Mouse (Mus musculus): ENCODE measurements around the gene Adamts4. TPM values are rescaled to one million over a fixed set of nuclear protein-coding genes. Genes with fewer than 3 reads are reported as not detected.

The Adamts4 gene
- polyA plus RNA-seq, 1 experiment from 2014 or later = 5.2 TPM

- H3K4me2 ChIP-seq = no peak overlapping the region
- peaks cover 17% of the 10 kb centered on the region for H3K4me1 ChIP-seq (replicated peaks)
- WGBS = 83% methylated on average over 9 of the region's 9 CpGs
- H3K9me3 ChIP-seq (replicated peaks) = no peaks in the 10 kb centered on the region
- no peak for ATAC-seq (replicated peaks; ENCODE audit: insufficient number of reproducible peaks, insufficient read depth, low FRiP score, low read depth)
- no peaks in the 10 kb centered on the region for H3K27me3 ChIP-seq
- no peak overlapping the region for H3K4me3 ChIP-seq
- H3K9ac ChIP-seq = no peak overlapping the region
- no peak overlapping the region for H3K27ac ChIP-seq
- H3K36me3 ChIP-seq = no peaks in the 10 kb centered on the region; the same call in 1 of the 2 replicates
These were observed 7.6 kb downstream of the Adamts4 start for GRCm38 (mm10) chr1:171257781-171258180.

GRCm38 (mm10) chr1:171258921-171259320 is 8.7 kb downstream of the Adamts4 start:
- peaks cover 21% of the 10 kb centered on the region for H3K4me1 ChIP-seq (replicated peaks)
- WGBS = 55% methylated on average over 17 of the region's 17 CpGs
- no peak overlapping the region for H3K4me3 ChIP-seq
- H3K27ac ChIP-seq = no peak overlapping the region
- no peak overlapping the region for H3K9ac ChIP-seq
- H3K9me3 ChIP-seq (replicated peaks) = no peaks in the 10 kb centered on the region
- H3K36me3 ChIP-seq = no peaks in the 10 kb centered on the region; the same call in 1 of the 2 replicates
- H3K4me2 ChIP-seq = no peak overlapping the region
- no peaks in the 10 kb centered on the region for H3K27me3 ChIP-seq
- no peak for ATAC-seq (replicated peaks; ENCODE audit: insufficient number of reproducible peaks, insufficient read depth, low FRiP score, low read depth)

GRCm38 (mm10) chr1:171260316-171260715 is 10.1 kb downstream of the Adamts4 start:
- WGBS = 67% methylated on average over 3 of the region's 3 CpGs
- ATAC-seq (replicated peaks; ENCODE audit: insufficient number of reproducible peaks, insufficient read depth, low FRiP score, low read depth) = no peak
- no peak overlapping the region for H3K4me3 ChIP-seq
- no peak overlapping the region for H3K27ac ChIP-seq
- H3K9ac ChIP-seq = no peak overlapping the region
- H3K9me3 ChIP-seq (replicated peaks) = no peaks in the 10 kb centered on the region
- no peak overlapping the region for H3K4me2 ChIP-seq
- H3K36me3 ChIP-seq = no peaks in the 10 kb centered on the region; the same call in 1 of the 2 replicates
- no peaks in the 10 kb centered on the region for H3K27me3 ChIP-seq
- peaks cover 23% of the 10 kb centered on the region for H3K4me1 ChIP-seq (replicated peaks)

- no peaks in the 10 kb centered on the region for H3K27me3 ChIP-seq
- no peaks in the 10 kb centered on the region; the same call in 1 of the 2 replicates for H3K36me3 ChIP-seq
- peaks cover 23% of the 10 kb centered on the region for H3K4me1 ChIP-seq (replicated peaks)
- peak overlapping the region; percentile 34; the same call in 1 of the 2 replicates for H3K9ac ChIP-seq
- H3K27ac ChIP-seq = peak overlapping the region; percentile 96
- peak overlapping the region; percentile 67 for H3K4me2 ChIP-seq
- H3K4me3 ChIP-seq = peak overlapping the region; percentile 34
- no peaks in the 10 kb centered on the region for H3K9me3 ChIP-seq (replicated peaks)
- ATAC-seq (replicated peaks; ENCODE audit: insufficient number of reproducible peaks, insufficient read depth, low FRiP score, low read depth) = peak; percentile 83
- 1% methylated on average over 8 of the region's 8 CpGs for WGBS
These were observed 12.4 kb downstream of the Adamts4 start for GRCm38 (mm10) chr1:171262594-171263130.

GRCm38 (mm10) chr1:171263185-171263611 is 13.0 kb downstream of the Adamts4 start:
- Histone ChIP-seq H3K4me1 (replicated peaks) (peaks cover 23% of the 10 kb centered on the region), H3K9me3 (replicated peaks) (no peaks in the 10 kb centered on the region), H3K36me3 (no peaks in the 10 kb centered on the region), H3K4me3 (peak overlapping the region; percentile 34; the same call in 1 of the 2 replicates), H3K4me2 (peak overlapping the region; percentile 67), H3K27me3 (no peaks in the 10 kb centered on the region), H3K9ac (no peak overlapping the region), H3K27ac (peak overlapping the region; percentile 96)
- ATAC-seq (replicated peaks; ENCODE audit: insufficient number of reproducible peaks, insufficient read depth, low FRiP score, low read depth) = peak; percentile 84
- WGBS = 0% methylated on average over 2 of the region's 2 CpGs

- peaks cover 22% of the 10 kb centered on the region for H3K4me1 ChIP-seq (replicated peaks)
- 70% methylated on average over 3 of the region's 3 CpGs for WGBS
- H3K4me3 ChIP-seq = no peak overlapping the region
- no peak overlapping the region for H3K9ac ChIP-seq
- H3K9me3 ChIP-seq (replicated peaks) = no peaks in the 10 kb centered on the region
- ATAC-seq (replicated peaks; ENCODE audit: insufficient number of reproducible peaks, insufficient read depth, low FRiP score, low read depth) = no peak; the same call in 1 of the 2 replicates
- H3K4me2 ChIP-seq = peak overlapping the region; percentile 67
- H3K27ac ChIP-seq = peak overlapping the region; percentile 96
- H3K36me3 ChIP-seq = no peaks in the 10 kb centered on the region
- H3K27me3 ChIP-seq = no peaks in the 10 kb centered on the region
These were observed 13.6 kb downstream of the Adamts4 start for GRCm38 (mm10) chr1:171263666-171264461.

- Histone ChIP-seq H3K27me3 (no peaks in the 10 kb centered on the region), H3K4me3 (no peak overlapping the region), H3K4me1 (replicated peaks) (peaks cover 20% of the 10 kb centered on the region), H3K36me3 (no peaks in the 10 kb centered on the region), H3K4me2 (no peak overlapping the region), H3K27ac (peak overlapping the region; percentile 16; the same call in 1 of the 2 replicates), H3K9me3 (replicated peaks) (no peaks in the 10 kb centered on the region), H3K9ac (no peak overlapping the region)
- ATAC-seq (replicated peaks; ENCODE audit: insufficient number of reproducible peaks, insufficient read depth, low FRiP score, low read depth) = no peak
- 47% methylated on average over 4 of the region's 4 CpGs for WGBS
These were observed 15.9 kb downstream of the Adamts4 start for GRCm38 (mm10) chr1:171265971-171266744.

GRCm38 (mm10) chr1:171268341-171268740 is 18.1 kb downstream of the Adamts4 start:
- no peak overlapping the region for H3K9ac ChIP-seq
- H3K27me3 ChIP-seq = no peaks in the 10 kb centered on the region
- no peaks in the 10 kb centered on the region for H3K9me3 ChIP-seq (replicated peaks)
- no peak overlapping the region for H3K4me3 ChIP-seq
- H3K36me3 ChIP-seq = peaks cover 10% of the 10 kb centered on the region
- H3K27ac ChIP-seq = no peak overlapping the region
- WGBS = 71% methylated on average over 1 of the region's 1 CpGs
- no peak for ATAC-seq (replicated peaks; ENCODE audit: insufficient number of reproducible peaks, insufficient read depth, low FRiP score, low read depth)
- H3K4me1 ChIP-seq (replicated peaks) = peaks cover 18% of the 10 kb centered on the region
- no peak overlapping the region for H3K4me2 ChIP-seq

GRCm38 (mm10) chr1:171269848-171270572 is 19.8 kb downstream of the Adamts4 start, which contains the start of gene B4galt3:
TSS of gene B4galt3 (plus strand) at chr1:171270328.
- ATAC-seq (replicated peaks; ENCODE audit: insufficient number of reproducible peaks, insufficient read depth, low FRiP score, low read depth) = peak; percentile 92
- peak within 1 kb of the TSS; percentile 72 for H3K27ac ChIP-seq
- peak within 1 kb of the TSS; percentile 83 for H3K4me2 ChIP-seq
- peak within 1 kb of the TSS; percentile 89 for H3K4me3 ChIP-seq
- H3K9me3 ChIP-seq (replicated peaks) = no peaks in the 10 kb centered on the region
- H3K9ac ChIP-seq = peak within 1 kb of the TSS; percentile 83
- no peaks in the 10 kb centered on the region for H3K27me3 ChIP-seq
- WGBS = 3% methylated on average over 36 of the region's 36 CpGs
- peaks cover 12% of the 10 kb centered on the region for H3K4me1 ChIP-seq (replicated peaks)
- peaks cover 26% of the 10 kb centered on the region for H3K36me3 ChIP-seq

- peak overlapping the region; percentile 83 for H3K4me2 ChIP-seq
- under 1% methylated on average over 19 of the region's 19 CpGs for WGBS
- peaks cover 31% of the 10 kb centered on the region for H3K36me3 ChIP-seq
- H3K9me3 ChIP-seq (replicated peaks) = no peaks in the 10 kb centered on the region
- ATAC-seq (replicated peaks; ENCODE audit: insufficient number of reproducible peaks, insufficient read depth, low FRiP score, low read depth) = peak; percentile 75
- peak overlapping the region; percentile 89 for H3K4me3 ChIP-seq
- H3K27ac ChIP-seq = peak overlapping the region; percentile 72
- no peaks in the 10 kb centered on the region for H3K27me3 ChIP-seq
- peak overlapping the region; percentile 83 for H3K9ac ChIP-seq
- H3K4me1 ChIP-seq (replicated peaks) = peaks cover 12% of the 10 kb centered on the region
These were observed 20.3 kb downstream of the Adamts4 start for GRCm38 (mm10) chr1:171270573-171270900.
